Mouse (Mus musculus) testis, postnatal 10 days (tissue): ENCODE results near the gene Padi1.

Source experiments
- DNase-seq: peaks from one replicate; pipeline ENCODE4 v3.0.0; 2021; ENCODE audit warnings: low spot score

Padi1 gene

GRCm38 (mm10) chr4:140845666-140846065, at the start of gene Padi1:
Gene Padi1, minus strand, starts transcription at chr4:140845778.
- no peak for DNase-seq

DNA sequence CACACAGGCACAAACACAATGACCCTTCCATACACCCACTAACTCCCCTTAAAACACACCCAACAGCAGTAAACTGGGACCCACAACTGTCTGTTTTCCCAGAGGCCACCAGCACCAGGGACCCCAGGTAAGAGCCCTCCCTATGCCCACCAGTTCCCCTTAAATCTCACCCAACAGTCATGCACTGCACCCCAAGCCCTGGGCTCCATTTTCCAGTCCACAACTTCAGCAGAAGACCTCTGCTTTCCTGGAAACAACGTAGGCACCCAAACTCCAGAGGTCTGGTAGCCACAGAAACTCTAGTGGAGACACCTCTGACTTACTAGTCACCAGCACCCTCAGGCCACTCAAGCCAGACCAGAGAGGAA, 46.6 kb upstream of the Padi1 start:
- no peak for DNase-seq

- DNase-seq = peak; percentile 28
These were observed 46.1 kb upstream of the Padi1 start for GRCm38 (mm10) chr4:140891525-140892162.

- DNase-seq = peak; percentile 46
These were observed 38.3 kb upstream of the Padi1 start for GRCm38 (mm10) chr4:140883852-140884251.

- no peak for DNase-seq
These were observed 37.4 kb upstream of the Padi1 start for GRCm38 (mm10) chr4:140882981-140883380.

DNA sequence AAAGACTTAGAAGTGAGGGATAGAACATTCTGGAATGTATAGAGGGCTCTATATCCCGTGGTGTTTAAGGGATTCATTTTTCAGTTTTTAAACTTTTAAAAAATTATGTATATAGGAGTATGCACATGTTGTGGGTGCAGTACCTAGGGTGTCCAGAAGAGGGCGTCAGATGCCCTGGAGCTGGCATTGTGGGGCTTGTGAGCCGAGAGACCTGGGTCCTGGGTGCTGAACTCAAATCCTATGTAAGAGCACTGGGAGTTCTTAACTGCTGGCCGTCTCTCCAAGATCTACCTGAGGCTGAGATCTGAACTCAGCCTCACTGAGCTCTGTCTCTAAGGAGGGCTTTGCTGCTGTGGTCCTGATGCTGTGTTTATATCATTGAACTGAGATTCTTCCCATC, 36.8 kb upstream of the Padi1 start:
- peak; percentile 58 for DNase-seq

GRCm38 (mm10) chr4:140881771-140882170, 36.2 kb upstream of the Padi1 start:
- DNase-seq = peak; percentile 39

DNA sequence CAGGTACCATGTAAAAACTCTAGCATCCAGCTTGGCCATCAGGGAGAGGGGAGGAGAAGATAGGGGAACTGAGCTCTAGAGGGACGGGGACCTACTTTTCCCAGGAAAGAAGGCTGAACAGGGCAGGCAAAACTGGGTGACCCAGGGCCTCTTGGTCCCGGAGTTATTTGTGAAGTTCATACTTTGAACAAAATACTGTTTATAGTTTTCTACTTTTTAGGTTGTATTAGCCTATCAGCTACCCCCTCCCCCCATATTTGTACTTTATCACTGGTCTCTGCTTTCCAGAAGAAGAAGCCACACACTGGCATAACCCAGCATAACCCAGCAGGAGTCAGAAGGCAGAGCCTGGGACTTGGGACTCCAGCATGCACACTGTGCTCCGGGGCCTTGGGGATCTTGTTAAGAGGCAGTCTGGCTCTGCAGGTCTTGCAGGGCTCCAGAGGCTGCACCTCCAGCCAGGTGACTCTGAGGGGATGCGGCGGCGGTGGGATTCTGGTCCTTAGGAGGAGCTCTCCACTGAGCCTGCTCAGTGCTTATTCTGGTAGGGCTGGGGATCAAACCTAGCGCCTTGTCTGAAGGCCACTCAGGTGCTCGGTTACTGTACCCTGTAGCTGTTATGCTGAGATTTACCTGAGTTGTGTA, 35.6 kb upstream of the Padi1 start:
- DNase-seq = peak; percentile 32

DNA sequence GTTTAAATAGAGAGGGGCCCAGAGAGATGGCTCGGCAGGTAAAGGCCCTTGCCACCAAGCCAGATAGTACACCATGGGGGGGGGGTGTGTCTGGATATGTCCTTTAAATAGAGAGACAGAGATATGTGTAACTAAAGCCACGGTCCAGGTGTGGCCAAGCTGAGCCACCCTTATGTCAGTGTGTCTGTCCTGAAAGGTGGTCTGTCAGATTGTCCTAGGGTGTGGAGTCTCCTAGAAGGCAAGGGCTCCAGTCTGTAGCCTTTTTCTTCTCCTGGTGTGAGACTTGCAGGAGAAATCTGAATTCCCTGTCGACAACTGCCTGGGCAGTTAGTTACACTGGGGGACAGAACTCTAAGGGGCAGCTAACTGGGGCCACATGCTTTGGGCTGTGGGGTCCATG, 34.6 kb upstream of the Padi1 start:
- DNase-seq = no peak

- DNase-seq = peak; percentile 39
These were observed 34.2 kb upstream of the Padi1 start for GRCm38 (mm10) chr4:140879739-140880138.

GRCm38 (mm10) chr4:140879116-140879515, 33.5 kb upstream of the Padi1 start:
- DNase-seq = peak; percentile 17

- DNase-seq = peak; percentile 38
These were observed 33.1 kb upstream of the Padi1 start for GRCm38 (mm10) chr4:140878655-140879054.

GRCm38 (mm10) chr4:140877441-140877840, 31.9 kb upstream of the Padi1 start:
- DNase-seq = peak; percentile 35

GRCm38 (mm10) chr4:140876681-140877080, 31.1 kb upstream of the Padi1 start:
- peak; percentile 30 for DNase-seq

- no peak for DNase-seq
These were observed 30.6 kb upstream of the Padi1 start for GRCm38 (mm10) chr4:140876161-140876560.

GRCm38 (mm10) chr4:140873011-140873410, 27.4 kb upstream of the Padi1 start:
- DNase-seq = peak; percentile 33

GRCm38 (mm10) chr4:140872686-140872992, 27.1 kb upstream of the Padi1 start:
- DNase-seq = peak; percentile 33

GRCm38 (mm10) chr4:140871851-140872685, 26.5 kb upstream of the Padi1 start:
- DNase-seq = peak; percentile 32

DNA sequence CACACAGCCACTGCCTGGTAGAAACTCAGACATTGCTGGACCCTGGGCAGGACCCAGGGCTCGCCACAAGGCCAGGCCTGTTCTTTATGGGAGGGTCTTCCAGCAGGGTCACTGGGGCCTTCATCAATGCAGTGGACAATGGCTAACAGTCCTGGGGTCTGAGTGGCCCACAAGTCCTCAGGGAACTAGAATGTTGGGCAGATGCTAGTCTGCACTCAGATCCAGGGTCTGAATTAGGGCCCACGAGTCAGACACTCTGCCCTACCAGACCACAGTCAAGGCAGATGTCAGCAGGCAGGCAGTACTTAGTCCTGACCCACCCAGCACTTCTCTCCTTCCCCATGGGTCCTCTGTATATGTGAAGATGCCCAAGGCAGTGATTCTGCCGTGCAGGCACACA, 25.8 kb upstream of the Padi1 start:
- peak; percentile 30 for DNase-seq

DNA sequence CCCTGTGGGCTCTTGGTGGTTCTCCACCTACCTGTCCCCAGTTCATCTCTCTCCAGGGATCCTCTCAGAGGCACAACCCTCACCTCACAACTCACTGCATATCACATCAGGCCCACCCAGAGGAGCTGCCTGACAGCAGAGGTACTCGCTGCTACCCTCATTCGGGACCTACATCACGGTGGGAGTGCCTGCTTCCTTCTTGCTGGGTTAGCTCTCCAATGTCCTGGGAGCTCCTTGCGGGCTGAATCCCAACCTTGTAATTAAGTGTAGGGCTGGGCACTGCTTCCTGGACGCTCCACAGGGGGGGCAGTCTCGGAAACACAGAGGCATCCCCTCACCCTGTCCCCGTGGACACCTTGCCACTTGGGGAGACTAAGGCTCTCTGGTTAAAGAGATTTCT, 25.3 kb upstream of the Padi1 start:
- no peak for DNase-seq

DNA sequence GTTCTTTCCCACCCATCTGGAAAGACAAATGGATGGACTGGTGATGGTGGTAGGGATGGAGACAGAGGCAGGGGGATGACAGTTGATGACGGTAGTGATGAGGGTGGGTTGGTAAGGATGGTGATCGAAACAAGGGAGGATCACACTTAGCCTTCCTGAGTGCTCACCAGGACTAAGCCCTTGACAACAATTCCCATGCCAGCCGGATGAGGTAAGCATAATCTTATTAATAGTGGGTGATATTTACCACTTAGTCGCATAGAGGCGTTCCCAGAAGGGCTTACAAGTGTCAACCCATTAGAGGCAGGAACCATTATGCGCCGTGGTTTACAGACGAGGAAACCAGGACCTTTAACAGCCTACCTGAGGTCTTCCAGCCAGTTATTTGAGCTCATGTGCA, 24.4 kb upstream of the Padi1 start:
- DNase-seq = no peak

- DNase-seq = no peak
These were observed 23.1 kb upstream of the Padi1 start for GRCm38 (mm10) chr4:140868484-140869190.
